Comparison of ENCODE assay signal across 8 mouse cellular contexts in the genomic region with DNA sequence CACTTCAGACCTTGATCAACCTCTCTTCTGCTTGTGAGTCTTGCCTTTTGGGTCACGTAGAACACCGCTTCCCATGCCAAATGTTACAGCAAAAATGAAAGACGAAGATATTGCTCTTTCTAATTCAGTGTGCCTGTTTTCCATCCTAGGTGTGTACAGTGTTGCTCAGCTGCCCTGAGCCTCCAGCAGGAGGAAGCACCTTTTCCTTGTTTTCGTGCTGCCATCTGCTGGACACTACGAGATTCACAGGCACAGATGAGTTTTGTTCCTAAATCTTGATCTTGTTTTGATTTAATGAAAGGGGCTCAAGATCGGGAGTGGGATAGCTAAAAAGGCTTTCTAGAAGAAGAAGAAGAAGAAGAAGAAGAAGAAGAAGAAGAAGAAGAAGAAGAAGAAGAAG. TPM values are rescaled to one million over a fixed set of nuclear protein-coding genes. Genes with fewer than 3 reads are reported as not detected.
DNase-seq lines count a peak whose midpoint lies in the region; ATAC-seq lines count a peak whose summit lies in the region.

No protein-coding gene starts in this region.

- intact Hi-C loops in heart, postnatal 14 days (cut with DNase I), result loop anchor here (5.0 kb wide), 1 partner anchor 483 kb away; no protein-coding TSS in a partner anchor
- intact Hi-C loops in left cerebral cortex, postnatal 14 days (cut with DNase I), result no loop called here

- H3K36me3 ChIP-seq in kidney, embryonic 15.5 days, result no peaks in the 10 kb centered on the region

- no peak overlapping the region for H3K4me3 ChIP-seq in kidney, embryonic 15.5 days (replicated peaks)

- H3K27ac ChIP-seq in kidney, embryonic 15.5 days, result no peak overlapping the region

- H3K4me1 ChIP-seq in kidney, embryonic 15.5 days, result no peaks in the 10 kb centered on the region

- no peak overlapping the region for H3K4me2 ChIP-seq in kidney, embryonic 15.5 days

- H3K9me3 ChIP-seq in kidney, embryonic 15.5 days (replicated peaks), result no peaks in the 10 kb centered on the region

- WGBS in kidney, embryonic 15.5 days, result 27% methylated on average over 6 of the region's 6 CpGs

- no peak overlapping the region for H3K9ac ChIP-seq in kidney, embryonic 15.5 days

- H3K27me3 ChIP-seq in kidney, embryonic 15.5 days, result no peaks in the 10 kb centered on the region

- peak; percentile 51 for DNase-seq in kidney, adult 18-20 months
- peak; percentile 40 for DNase-seq in WW6 (ENCODE audit: low read depth, low spot score)
- peak; percentile 72 for DNase-seq in cerebellum, adult 9-10 months
- DNase-seq in heart, postnatal 14 days, result peak; percentile 43 to 63
- DNase-seq in left cerebral cortex, postnatal 14 days (ENCODE audit: low spot score in 2 of 2), result peak; percentile 47 to 81
- DNase-seq in right cerebral cortex, postnatal 10 days (ENCODE audit: low spot score in 2 of 2), result peak; percentile 64 to 78

- no peak for ATAC-seq in kidney, embryonic 15.5 days (replicated peaks; ENCODE audit: low FRiP score)
- no peak for ATAC-seq in erythroblast, adult 5-6 weeks (replicated peaks; ENCODE audit: low FRiP score, poor library complexity, severe bottlenecking)

RNA-seq across cellular contexts. Expression of gene Ces5a, which starts 40.3 kb away (rescaled TPM):
- polyA plus RNA-seq in kidney, embryonic 15.5 days (2015; fragmentation: Nextera tagmentation; extraction: Ambion mirVana), result not detected in 2 replicates
- under 1 TPM; 0.15 to 0.79 TPM for total RNA-seq in heart, postnatal 14 days (2021)
- 1 to 10 TPM; 1.9 to 2.5 TPM for total RNA-seq in left cerebral cortex, postnatal 14 days (2021)
- not detected in 2 replicates for total RNA-seq in erythroblast, adult 5-6 weeks (2015; ENCODE audit: low replicate concordance)
- total RNA-seq in erythroblast, adult 5-6 weeks (2017; ENCODE audit: low replicate concordance), result 0.26 TPM in 1 of 2 replicates, not detected in the other
